Mouse (Mus musculus): ENCODE measurements at regions not wholly inside any gene's neighbourhood (a gene's known extent, or its start where the extent isn't known, plus 50 kb on each side); places are given as distances from the start of the nearest gene placed in this dataset.

GRCm38 (mm10) chr3:101161421-101161940, 51.4 kb upstream of the Ptgfrn start:
- no peaks in the 10 kb centered on the region for H3K9me3 ChIP-seq
- no peak overlapping the region for H3K4me3 ChIP-seq
- peak overlapping the region; percentile 67; the same call in 1 of the 2 replicates for H3K27ac ChIP-seq (replicated peaks)
- H3K9ac ChIP-seq = no peak overlapping the region
- peak overlapping the region; percentile 16 for H3K4me2 ChIP-seq
- WGBS = 21% methylated on average over 11 of the region's 11 CpGs
- peak; percentile 43 for ATAC-seq (ENCODE audit: low FRiP score, low read depth)
- no peaks in the 10 kb centered on the region for H3K36me3 ChIP-seq
- peaks cover 27% of the 10 kb centered on the region for H3K4me1 ChIP-seq (replicated peaks)
- no peaks in the 10 kb centered on the region for H3K27me3 ChIP-seq

All from hindbrain, embryonic 15.5 days (tissue).